In the genomic region with DNA sequence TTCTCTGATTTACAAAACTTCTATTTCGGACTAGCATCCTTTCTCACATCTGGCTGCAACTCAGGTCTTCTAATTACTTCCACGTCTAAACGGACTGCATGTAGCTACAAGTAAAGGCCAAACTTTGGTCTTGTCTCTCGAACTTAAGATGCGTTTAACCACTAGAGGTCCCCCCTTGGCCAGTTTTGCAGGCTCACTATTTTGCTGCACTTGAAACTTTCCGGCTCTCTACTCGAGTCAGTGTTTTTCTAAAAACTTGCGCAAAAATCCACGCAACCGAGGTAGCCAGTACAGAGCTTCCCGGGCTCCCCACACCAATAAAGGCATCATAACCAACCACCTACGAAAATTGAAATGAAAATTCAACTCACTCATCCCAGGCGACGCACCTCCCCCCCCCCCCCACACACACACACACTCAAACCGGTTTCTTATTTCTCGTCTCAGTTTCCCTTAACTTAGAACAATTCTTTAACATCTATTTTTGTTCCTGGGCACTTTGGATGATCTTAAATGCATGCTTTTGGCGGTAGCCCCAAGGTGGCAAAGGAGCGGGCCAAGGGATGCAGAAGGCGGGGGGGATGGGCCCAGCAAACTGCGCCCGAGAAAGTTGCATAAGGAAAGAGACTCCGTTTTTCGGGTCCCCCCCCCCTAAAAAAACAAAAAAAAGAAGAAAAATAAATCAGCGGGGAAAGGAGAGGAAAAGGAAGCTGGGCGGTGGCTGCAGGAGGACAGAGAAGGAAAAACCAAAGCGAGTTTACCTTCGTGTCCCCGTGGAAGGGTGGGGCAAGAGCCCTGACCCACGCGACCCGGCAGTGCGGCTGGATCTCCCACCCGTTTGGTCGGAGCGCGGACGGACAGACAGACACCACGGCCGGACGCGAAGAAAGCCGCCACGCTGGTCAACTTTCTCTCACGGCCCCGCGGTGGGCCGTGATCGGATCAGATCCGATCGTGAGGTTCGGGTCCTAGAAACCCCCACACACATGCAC, we compare ENCODE assay signal across 8 mouse cellular contexts. TPM values are rescaled to one million over a fixed set of nuclear protein-coding genes. Genes with fewer than 3 reads are reported as not detected.
DNase-seq lines count a peak whose midpoint lies in the region; ATAC-seq lines count a peak whose summit lies in the region.

No protein-coding gene starts in this region.

- no peaks in the 10 kb centered on the region for H3K36me3 ChIP-seq in embryonic facial prominence, embryonic 11.5 days (replicated peaks; ENCODE audit: control insufficient read depth, insufficient read depth, low read depth, low read length)
- H3K36me3 ChIP-seq in limb, embryonic 10.5 days, result peaks cover 16% of the 10 kb centered on the region
- peaks cover 6% of the 10 kb centered on the region; the same call in 1 of the 2 replicates for H3K36me3 ChIP-seq in midbrain, embryonic 12.5 days

- H3K27ac ChIP-seq in embryonic facial prominence, embryonic 11.5 days (replicated peaks; ENCODE audit: low read depth, low read length), result peak overlapping the region; percentile 90
- peak overlapping the region; percentile 100 for H3K27ac ChIP-seq in limb, embryonic 10.5 days
- H3K27ac ChIP-seq in midbrain, embryonic 12.5 days (replicated peaks), result peak overlapping the region; percentile 97

- WGBS in embryonic facial prominence, embryonic 11.5 days, result under 1% methylated on average over 51 of the region's 51 CpGs
- under 1% methylated on average over 51 of the region's 51 CpGs for WGBS in limb, embryonic 10.5 days
- WGBS in midbrain, embryonic 12.5 days, result under 1% methylated on average over 50 of the region's 51 CpGs

- no peaks in the 10 kb centered on the region for H3K27me3 ChIP-seq in embryonic facial prominence, embryonic 11.5 days (ENCODE audit: control insufficient read depth, insufficient read depth, low read length)
- no peaks in the 10 kb centered on the region for H3K27me3 ChIP-seq in limb, embryonic 10.5 days (ENCODE audit: low read depth, poor library complexity, severe bottlenecking)
- H3K27me3 ChIP-seq in midbrain, embryonic 12.5 days, result no peaks in the 10 kb centered on the region

- H3K4me1 ChIP-seq in embryonic facial prominence, embryonic 11.5 days (ENCODE audit: control insufficient read depth, insufficient read depth, low read length), result 0 out of 2 replicates have a peak, but pooled peaks cover 2% of the 10 kb centered on the region
- peaks cover 29% of the 10 kb centered on the region for H3K4me1 ChIP-seq in limb, embryonic 10.5 days
- H3K4me1 ChIP-seq in midbrain, embryonic 12.5 days, result peaks cover 23% of the 10 kb centered on the region; the same call in 1 of the 2 replicates

- H3K4me3 ChIP-seq in embryonic facial prominence, embryonic 11.5 days (ENCODE audit: low read depth, low read length), result peak overlapping the region; percentile 87
- H3K4me3 ChIP-seq in limb, embryonic 10.5 days, result peak overlapping the region; percentile 91
- peak overlapping the region; percentile 68 for H3K4me3 ChIP-seq in midbrain, embryonic 12.5 days

- peak; percentile 67 for DNase-seq in adrenal gland, postnatal 25 days
- DNase-seq in embryonic facial prominence, embryonic 11.5 days (ENCODE audit: low spot score), result peak; percentile 94
- peak; percentile 90 to 94 for DNase-seq in heart, adult 18-20 months
- DNase-seq in kidney, adult 18-20 months, result peak; percentile 84
- DNase-seq in limb, embryonic 10.5 days (ENCODE audit: low spot score), result peak; percentile 74
- DNase-seq in skeletal muscle tissue, adult 2 months (ENCODE audit: low read depth, low spot score), result peak; percentile 59

- peak overlapping the region; percentile 96 for H3K9ac ChIP-seq in embryonic facial prominence, embryonic 11.5 days (replicated peaks; ENCODE audit: low read length)
- peak overlapping the region; percentile 76 for H3K9ac ChIP-seq in midbrain, embryonic 12.5 days (replicated peaks)

- ATAC-seq in embryonic facial prominence, embryonic 11.5 days (replicated peaks; ENCODE audit: insufficient number of reproducible peaks, low FRiP score, low TSS enrichment, low read depth), result no peak
- no peak for ATAC-seq in midbrain, embryonic 12.5 days (ENCODE audit: low FRiP score, low read depth)
- ATAC-seq in erythroid progenitor cell, adult 5-6 weeks (replicated peaks; ENCODE audit: low FRiP score, poor library complexity, severe bottlenecking), result no peak

- H3K4me2 ChIP-seq in embryonic facial prominence, embryonic 11.5 days (ENCODE audit: low read depth, low read length), result peak overlapping the region; percentile 57
- H3K4me2 ChIP-seq in midbrain, embryonic 12.5 days (replicated peaks), result peak overlapping the region; percentile 90

- no peaks in the 10 kb centered on the region for H3K9me3 ChIP-seq in embryonic facial prominence, embryonic 11.5 days (replicated peaks; ENCODE audit: control insufficient read depth, low read length)
- no peaks in the 10 kb centered on the region for H3K9me3 ChIP-seq in limb, embryonic 10.5 days (replicated peaks)
- no peaks in the 10 kb centered on the region for H3K9me3 ChIP-seq in midbrain, embryonic 12.5 days

RNA-seq across cellular contexts. Expression of a gene that starts 2.5 kb away (rescaled TPM):
- 20.4 and 24.4 TPM in 2 replicates for total RNA-seq in adrenal gland, postnatal 25 days (2021)
- 21.1 and 24.9 TPM in 2 replicates for polyA plus RNA-seq in embryonic facial prominence, embryonic 11.5 days (2014; fragmentation: Nextera tagmentation; extraction: Ambion mirVana)
- total RNA-seq in heart, adult 18-20 months (2021), result 1 to 10 TPM; 6.6 to 8.5 TPM
- polyA plus RNA-seq in limb, embryonic 10.5 days (2016; fragmentation: Nextera tagmentation; extraction: Ambion mirVana), result 25.1 and 34.8 TPM in 2 replicates
- 26.5 and 27.3 TPM in 2 replicates for polyA plus RNA-seq in midbrain, embryonic 12.5 days (2016; fragmentation: Nextera tagmentation; extraction: Ambion mirVana)
- 2.1 and 6.8 TPM in 2 replicates for total RNA-seq in erythroid progenitor cell, adult 5-6 weeks (2015; ENCODE audit: low replicate concordance)
- total RNA-seq in erythroid progenitor cell, adult 5-6 weeks (2017; ENCODE audit: low replicate concordance), result 2.1 and 2.9 TPM in 2 replicates
